In the genomic region with DNA sequence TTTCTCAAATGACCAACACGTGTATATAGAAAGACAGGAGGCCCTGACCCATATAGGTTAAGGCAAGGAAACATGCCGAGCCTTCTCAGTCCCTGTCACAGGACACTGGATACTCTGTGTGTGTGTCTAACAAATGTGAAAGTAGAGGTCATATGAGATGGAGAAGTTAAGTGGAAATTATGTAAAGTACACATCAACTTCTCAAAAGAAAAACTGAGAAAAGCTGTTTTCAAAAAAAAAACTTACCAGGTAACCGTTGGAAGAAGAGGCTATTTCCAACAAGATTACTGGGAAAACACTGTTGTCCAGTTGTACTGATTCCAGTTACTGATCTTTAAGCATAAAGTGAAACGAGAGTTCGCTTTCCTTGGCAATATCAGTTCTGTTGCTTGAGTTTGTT, we compare ENCODE assay signal across 10 mouse cellular contexts. TPM values are rescaled to one million over a fixed set of nuclear protein-coding genes. Genes with fewer than 3 reads are reported as not detected.
DNase-seq lines count a peak whose midpoint lies in the region; ATAC-seq and TF ChIP-seq lines count a peak whose summit lies in the region.
"Had no signal": no experiment of that assay in that cellular context is flagged by ENCODE, and none has a peak within 500 bp of the region (broad histone marks: within the 10 kb centered on the region; RNA-seq: fewer than 3 reads in every experiment).

No protein-coding gene starts in this region.

- TF ChIP-seq POLR2A in ES-Bruce4 (IDR thresholded peaks at IDR 0.05; ENCODE audit: insufficient read depth, low read length): no peak

- H3K36me3 ChIP-seq in heart, embryonic 15.5 days: 0 out of 2 replicates have a peak, but pooled peaks cover 3% of the 10 kb centered on the region
- peaks cover 2% of the 10 kb centered on the region for H3K36me3 ChIP-seq in ES-Bruce4 (ENCODE audit: control insufficient read depth, insufficient read depth, low read length, poor library complexity, severe bottlenecking)
- no peaks in the 10 kb centered on the region for H3K36me3 ChIP-seq in forebrain, embryonic 16.5 days (ENCODE audit: control insufficient read depth, insufficient read depth)
- peaks cover 50% of the 10 kb centered on the region for H3K36me3 ChIP-seq in midbrain, embryonic 10.5 days

- no peak for ATAC-seq in heart, embryonic 15.5 days (replicated peaks; ENCODE audit: insufficient number of reproducible peaks, insufficient read depth, low FRiP score, low read depth)
- no peak for ATAC-seq in forebrain, embryonic 16.5 days

- peak overlapping the region; percentile 97; the same call in 1 of the 2 replicates for H3K27ac ChIP-seq in heart, embryonic 15.5 days
- H3K27ac ChIP-seq in ES-Bruce4 (ENCODE audit: insufficient read depth, low read length): peak overlapping the region; percentile 74; the same call in 1 of the 2 replicates
- H3K27ac ChIP-seq in forebrain, embryonic 16.5 days (ENCODE audit: low read length): no peak overlapping the region
- no peak overlapping the region for H3K27ac ChIP-seq in midbrain, embryonic 10.5 days (replicated peaks)

- H3K9me3 ChIP-seq in heart, embryonic 15.5 days (replicated peaks): no peaks in the 10 kb centered on the region
- H3K9me3 ChIP-seq in ES-Bruce4 (replicated peaks; ENCODE audit: control insufficient read depth, insufficient read depth, low read length, poor library complexity, severe bottlenecking): peaks cover 7% of the 10 kb centered on the region; the same call in 1 of the 2 replicates
- H3K9me3 ChIP-seq in forebrain, embryonic 16.5 days (ENCODE audit: control insufficient read depth, low read length): no peaks in the 10 kb centered on the region
- H3K9me3 ChIP-seq in midbrain, embryonic 10.5 days (replicated peaks): no peaks in the 10 kb centered on the region

- WGBS in heart, embryonic 15.5 days: 87% methylated on average over 5 of the region's 5 CpGs
- WGBS in forebrain, embryonic 16.5 days: 92% methylated on average over 5 of the region's 5 CpGs
- WGBS in midbrain, embryonic 10.5 days: 90% methylated on average over 5 of the region's 5 CpGs

- H3K4me2 ChIP-seq in heart, embryonic 15.5 days: peak overlapping the region; percentile 88
- H3K4me2 ChIP-seq in forebrain, embryonic 16.5 days (ENCODE audit: low read length): peak overlapping the region; percentile 81; the same call in 1 of the 2 replicates

- no peak for TF ChIP-seq EP300 in ES-Bruce4 (IDR thresholded peaks at IDR 0.05; ENCODE audit: insufficient read depth, low read depth, low read length)

- H3K4me3 ChIP-seq in heart, embryonic 15.5 days: peak overlapping the region; percentile 82
- no peak overlapping the region for H3K4me3 ChIP-seq in ES-Bruce4 (ENCODE audit: low read depth, low read length)
- H3K4me3 ChIP-seq in forebrain, embryonic 16.5 days (replicated peaks; ENCODE audit: low read length): no peak overlapping the region
- peak overlapping the region; percentile 95 for H3K4me3 ChIP-seq in midbrain, embryonic 10.5 days

- DNase-seq in heart, adult 9 months (ENCODE audit: low spot score in 2 of 2): no peak
- no peak for DNase-seq in midbrain, embryonic 10.5 days (ENCODE audit: low spot score)
- no peak for DNase-seq in frontal cortex, postnatal 10 days (ENCODE audit: low spot score in 2 of 2)
- DNase-seq in thymus, postnatal 4 days: no peak
- DNase-seq in gastrocnemius, postnatal 25 days: no peak
- DNase-seq: adrenal gland, adult 2 months; heart, postnatal 10 days had no signal

- H3K9ac ChIP-seq in heart, embryonic 15.5 days: no peak overlapping the region
- H3K9ac ChIP-seq in ES-Bruce4 (ENCODE audit: low read depth, poor library complexity, severe bottlenecking): peak overlapping the region; percentile 97
- H3K9ac ChIP-seq in forebrain, embryonic 16.5 days (replicated peaks; ENCODE audit: low read depth, low read length): no peak overlapping the region

- peaks cover 8% of the 10 kb centered on the region; the same call in 1 of the 2 replicates for H3K4me1 ChIP-seq in heart, embryonic 15.5 days (replicated peaks)
- H3K4me1 ChIP-seq in ES-Bruce4 (ENCODE audit: control insufficient read depth, insufficient read depth, low read length): peaks cover 2% of the 10 kb centered on the region
- H3K4me1 ChIP-seq in forebrain, embryonic 16.5 days (replicated peaks; ENCODE audit: control insufficient read depth, insufficient read depth, low read length): peaks cover 12% of the 10 kb centered on the region
- peaks cover 17% of the 10 kb centered on the region for H3K4me1 ChIP-seq in midbrain, embryonic 10.5 days

- TF ChIP-seq CTCF in ES-Bruce4 (IDR thresholded peaks at IDR 0.05; ENCODE audit: low read depth, low read length): no peak

- no peaks in the 10 kb centered on the region for H3K27me3 ChIP-seq in heart, embryonic 15.5 days
- H3K27me3 ChIP-seq in ES-Bruce4 (ENCODE audit: control insufficient read depth, insufficient read depth, low read length, poor library complexity, severe bottlenecking): no peaks in the 10 kb centered on the region
- no peaks in the 10 kb centered on the region for H3K27me3 ChIP-seq in forebrain, embryonic 16.5 days (replicated peaks; ENCODE audit: control insufficient read depth, insufficient read depth, low read length)
- H3K27me3 ChIP-seq in midbrain, embryonic 10.5 days (ENCODE audit: low read depth, poor library complexity, severe bottlenecking): no peaks in the 10 kb centered on the region

RNA-seq across cellular contexts. Expression of gene Cnbd2, which starts 1.2 kb away (rescaled TPM):
- 2.6 TPM in 2 replicates for polyA plus RNA-seq in heart, embryonic 15.5 days (2015; fragmentation: Nextera tagmentation; extraction: Ambion mirVana)
- polyA plus RNA-seq in ES-Bruce4 (2011; ENCODE audit: insufficient read depth, insufficient read length, low read depth, missing spikeins): 4.8 and 6.5 TPM in 2 replicates
- 5.0 and 6.9 TPM in 2 replicates for polyA plus RNA-seq in forebrain, embryonic 16.5 days (2015; fragmentation: Nextera tagmentation; extraction: Ambion mirVana)
- polyA plus RNA-seq in midbrain, embryonic 10.5 days (2016; fragmentation: Nextera tagmentation; extraction: Ambion mirVana): 3.1 and 3.4 TPM in 2 replicates
- total RNA-seq in gastrocnemius, postnatal 25 days (2021): under 1 TPM; 0.84 to 0.91 TPM

RNA-seq across cellular contexts. Expression of gene Scand1, which starts 1.6 kb away (rescaled TPM):
- 56.0 and 61.0 TPM in 2 replicates for polyA plus RNA-seq in heart, embryonic 15.5 days (2015; fragmentation: Nextera tagmentation; extraction: Ambion mirVana)
- 20.1 and 20.5 TPM in 2 replicates for polyA plus RNA-seq in ES-Bruce4 (2011; ENCODE audit: insufficient read depth, insufficient read length, low read depth, missing spikeins)
- 60.6 and 64.9 TPM in 2 replicates for polyA plus RNA-seq in forebrain, embryonic 16.5 days (2015; fragmentation: Nextera tagmentation; extraction: Ambion mirVana)
- 64.7 and 70.3 TPM in 2 replicates for polyA plus RNA-seq in midbrain, embryonic 10.5 days (2016; fragmentation: Nextera tagmentation; extraction: Ambion mirVana)
- total RNA-seq in gastrocnemius, postnatal 25 days (2021): 10 to 100 TPM; 58.5 to 59.5 TPM

Comparison
In these comparisons a context has a peak if more than half of its experiments do, and no peak if none do; other contexts are left out.
1. H3K27ac ChIP-seq: peak in heart, embryonic 15.5 days (single experiment) and ES-Bruce4 (single experiment); none in forebrain, embryonic 16.5 days (single experiment) and midbrain, embryonic 10.5 days (single experiment).
2. H3K4me3 ChIP-seq: peak in heart, embryonic 15.5 days (single experiment) and midbrain, embryonic 10.5 days (single experiment); none in ES-Bruce4 (single experiment) and forebrain, embryonic 16.5 days (single experiment).